Mouse (Mus musculus): ENCODE results near the gene Zfp114. TPM values are rescaled to one million over a fixed set of nuclear protein-coding genes. Genes with fewer than 3 reads are reported as not detected.

Gene Zfp114
- polyA plus RNA-seq, 1 experiment from 2014 or later = 5.6 TPM

DNA sequence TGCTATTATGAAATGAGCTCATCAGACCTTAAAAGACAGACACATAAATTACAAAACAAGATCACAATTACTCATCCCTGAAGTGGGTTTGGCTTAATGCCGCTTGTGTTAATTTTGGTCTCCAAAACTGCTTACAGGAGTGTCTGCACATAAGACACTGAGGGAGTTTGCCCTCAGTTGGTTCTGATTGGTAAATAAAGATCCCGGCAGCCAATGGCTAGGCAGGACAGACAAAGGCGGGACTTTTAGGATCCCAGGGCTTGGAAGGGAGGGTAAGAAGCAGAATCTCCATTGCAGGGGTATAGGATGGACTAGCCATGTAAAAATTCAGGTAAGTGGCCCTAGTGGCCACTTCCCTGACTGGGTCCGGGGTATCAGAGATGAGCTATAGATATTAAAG lies 22.1 kb downstream of the Zfp114 start:
- Histone ChIP-seq H3K27me3 (ENCODE audit: low read depth, poor library complexity, severe bottlenecking) (no peaks in the 10 kb centered on the region), H3K4me1 (no peaks in the 10 kb centered on the region), H3K9me3 (replicated peaks) (peaks cover 7% of the 10 kb centered on the region; the same call in 1 of the 2 replicates), H3K36me3 (peaks cover 86% of the 10 kb centered on the region), H3K4me3 (no peak overlapping the region), H3K27ac (no peak overlapping the region)
- WGBS = 95% methylated on average over 4 of the region's 4 CpGs
- no peak for DNase-seq (ENCODE audit: low spot score)

DNA sequence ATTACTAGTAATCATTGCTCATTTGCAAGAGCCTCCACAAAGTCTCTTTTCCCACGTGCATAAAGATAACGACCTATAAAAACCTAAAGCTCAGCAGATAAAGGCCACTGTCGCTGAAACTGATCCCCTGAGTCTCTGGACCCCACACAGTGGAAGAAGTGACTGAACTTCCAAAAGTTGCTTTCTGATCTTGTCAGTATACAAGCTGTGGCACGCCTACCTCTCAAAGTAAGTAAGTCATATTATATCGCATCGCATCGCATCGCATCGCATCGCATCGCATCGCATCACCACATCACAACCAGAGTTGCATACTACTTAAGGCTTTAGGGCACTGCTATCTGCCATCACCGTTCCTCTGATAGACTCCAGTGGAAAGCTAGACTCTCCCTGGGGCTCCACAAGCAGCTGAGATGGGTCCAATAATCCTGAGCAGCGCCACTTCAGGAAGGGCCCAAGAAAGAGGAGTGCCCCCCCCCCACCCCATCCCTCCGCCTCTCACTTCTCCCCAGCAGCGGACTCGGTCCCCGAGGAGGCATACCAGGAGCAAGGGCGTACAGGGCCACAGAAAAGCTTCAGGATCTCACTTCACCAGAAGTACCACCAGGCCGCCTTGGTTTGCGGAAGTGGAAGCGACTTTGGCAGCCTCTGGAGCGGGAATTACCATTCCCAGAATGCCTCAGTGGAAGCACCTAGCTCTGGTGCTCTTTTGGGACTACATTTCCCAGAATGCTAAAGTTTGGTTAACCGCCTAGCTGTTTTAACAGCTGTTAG lies 32.8 kb downstream of the Zfp114 start:
- Histone ChIP-seq H3K27ac (peak overlapping the region; percentile 93), H3K9me3 (replicated peaks) (no peaks in the 10 kb centered on the region), H3K4me3 (peak overlapping the region; percentile 72), H3K27me3 (ENCODE audit: low read depth, poor library complexity, severe bottlenecking) (no peaks in the 10 kb centered on the region), H3K36me3 (peaks cover 36% of the 10 kb centered on the region), H3K4me1 (peaks cover 5% of the 10 kb centered on the region)
- 17% methylated on average over 24 of the region's 24 CpGs for WGBS
- peak; percentile 77 for DNase-seq (ENCODE audit: low spot score)

DNA sequence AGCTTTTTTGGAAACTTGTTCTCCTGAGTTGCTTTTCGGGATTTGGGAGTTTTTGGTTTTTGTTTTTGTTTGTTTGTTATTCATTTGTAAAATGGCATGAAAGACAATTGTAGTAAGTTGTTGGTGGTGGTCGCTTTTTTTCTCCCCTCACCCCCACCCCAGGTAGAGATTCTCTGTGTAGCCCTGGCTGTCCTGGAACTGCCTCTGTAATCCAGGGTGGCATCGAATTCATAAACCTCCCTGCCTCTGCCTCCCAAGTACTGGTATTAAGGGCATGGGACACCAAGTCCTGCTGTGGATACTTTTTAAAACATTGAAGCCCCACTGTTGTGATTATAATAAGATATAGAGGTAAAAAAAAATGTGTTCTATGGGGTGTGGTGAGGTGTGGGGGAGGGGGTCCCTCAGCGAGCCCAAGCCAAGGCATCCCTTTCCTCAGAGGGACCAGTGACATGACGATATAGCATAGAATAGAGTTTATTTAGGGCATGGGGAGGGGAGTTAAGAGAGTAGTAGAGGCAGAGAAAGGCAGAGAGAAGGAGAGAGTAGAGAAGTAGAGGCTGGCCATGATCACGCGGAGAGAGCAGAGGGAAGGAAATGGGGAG lies 33.5 kb downstream of the Zfp114 start:
- Histone ChIP-seq H3K27me3 (ENCODE audit: low read depth, poor library complexity, severe bottlenecking) (no peaks in the 10 kb centered on the region), H3K4me1 (peaks cover 5% of the 10 kb centered on the region), H3K27ac (peak overlapping the region; percentile 93; the same call in 1 of the 2 replicates), H3K9me3 (replicated peaks) (no peaks in the 10 kb centered on the region), H3K4me3 (peak overlapping the region; percentile 72), H3K36me3 (peaks cover 29% of the 10 kb centered on the region)
- no peak for DNase-seq (ENCODE audit: low spot score)
- 60% methylated on average over 7 of the region's 7 CpGs for WGBS

- H3K27ac ChIP-seq = no peak overlapping the region
- DNase-seq (ENCODE audit: low spot score) = no peak
- WGBS = 82% methylated on average over 2 of the region's 2 CpGs
- H3K4me3 ChIP-seq = no peak overlapping the region
- H3K9me3 ChIP-seq (replicated peaks) = no peaks in the 10 kb centered on the region
- peaks cover 10% of the 10 kb centered on the region for H3K36me3 ChIP-seq
- peaks cover 5% of the 10 kb centered on the region for H3K4me1 ChIP-seq
- no peaks in the 10 kb centered on the region for H3K27me3 ChIP-seq (ENCODE audit: low read depth, poor library complexity, severe bottlenecking)
Measured at GRCm38 (mm10) chr7:24210296-24210695, 35.4 kb downstream of the Zfp114 start.

GRCm38 (mm10) chr7:24211343-24211742 lies 36.5 kb downstream of the Zfp114 start, which contains the start of gene Zfp111:
Gene Zfp111, minus strand, starts transcription at chr7:24211443.
- H3K4me3 ChIP-seq = no peak within 1 kb of the TSS
- H3K4me1 ChIP-seq = peaks cover 5% of the 10 kb centered on the region
- no peaks in the 10 kb centered on the region for H3K36me3 ChIP-seq
- H3K9me3 ChIP-seq (replicated peaks) = no peaks in the 10 kb centered on the region
- 83% methylated on average over 5 of the region's 5 CpGs for WGBS
- H3K27me3 ChIP-seq (ENCODE audit: low read depth, poor library complexity, severe bottlenecking) = no peaks in the 10 kb centered on the region
- H3K27ac ChIP-seq = no peak within 1 kb of the TSS
- DNase-seq (ENCODE audit: low spot score) = no peak

Other genes starting within 250 kb of the Zfp114 start
- gene Vmn1r179, start 248.1 kb upstream of the Zfp114 start, polyA plus RNA-seq (2016; fragmentation: Nextera tagmentation; extraction: Ambion mirVana) = not detected in 2 replicates
- not detected in 2 replicates for gene Vmn1r180, start 224.4 kb upstream of the Zfp114 start, polyA plus RNA-seq (2016; fragmentation: Nextera tagmentation; extraction: Ambion mirVana)
- gene Vmn1r181, start 200.4 kb upstream of the Zfp114 start, polyA plus RNA-seq (2016; fragmentation: Nextera tagmentation; extraction: Ambion mirVana) = not detected in 2 replicates
- gene V1rd19, start 173.4 kb upstream of the Zfp114 start, polyA plus RNA-seq (2016; fragmentation: Nextera tagmentation; extraction: Ambion mirVana) = not detected in 2 replicates
- not detected in 2 replicates for gene Vmn1r183, start 121.8 kb upstream of the Zfp114 start, polyA plus RNA-seq (2016; fragmentation: Nextera tagmentation; extraction: Ambion mirVana)
- gene Zfp180, start 93.1 kb upstream of the Zfp114 start, polyA plus RNA-seq (2016; fragmentation: Nextera tagmentation; extraction: Ambion mirVana) = 26.8 and 30.2 TPM in 2 replicates
- 2.5 and 4.3 TPM in 2 replicates for gene Zfp112, start 62.7 kb upstream of the Zfp114 start, polyA plus RNA-seq (2016; fragmentation: Nextera tagmentation; extraction: Ambion mirVana)
- 12.7 and 15.7 TPM in 2 replicates for gene Zfp235, start 40.9 kb upstream of the Zfp114 start, polyA plus RNA-seq (2016; fragmentation: Nextera tagmentation; extraction: Ambion mirVana)
- gene Zfp111, start 36.4 kb downstream of the Zfp114 start, polyA plus RNA-seq (2016; fragmentation: Nextera tagmentation; extraction: Ambion mirVana) = 9.9 and 11.5 TPM in 2 replicates
- gene Zfp109, start 62.5 kb downstream of the Zfp114 start, polyA plus RNA-seq (2016; fragmentation: Nextera tagmentation; extraction: Ambion mirVana) = 6.7 and 7.0 TPM in 2 replicates
- gene Zfp108, start 79.7 kb downstream of the Zfp114 start, polyA plus RNA-seq (2016; fragmentation: Nextera tagmentation; extraction: Ambion mirVana) = 2.6 and 3.2 TPM in 2 replicates
- 8.7 and 10.8 TPM in 2 replicates for gene Zfp93, start 95.4 kb downstream of the Zfp114 start, polyA plus RNA-seq (2016; fragmentation: Nextera tagmentation; extraction: Ambion mirVana)
- 41.4 and 54.7 TPM in 2 replicates for gene Zfp61, start 126.2 kb downstream of the Zfp114 start, polyA plus RNA-seq (2016; fragmentation: Nextera tagmentation; extraction: Ambion mirVana)
- 12.1 and 15.9 TPM in 2 replicates for gene Zfp94, start 141.6 kb downstream of the Zfp114 start, polyA plus RNA-seq (2016; fragmentation: Nextera tagmentation; extraction: Ambion mirVana)
- gene Tescl, start 158.9 kb downstream of the Zfp114 start, polyA plus RNA-seq (2016; fragmentation: Nextera tagmentation; extraction: Ambion mirVana) = not detected in 2 replicates
- gene Lypd5, start 174.1 kb downstream of the Zfp114 start, polyA plus RNA-seq (2016; fragmentation: Nextera tagmentation; extraction: Ambion mirVana) = not detected in 2 replicates
- 3.6 and 4.0 TPM in 2 replicates for gene Kcnn4, start 195.2 kb downstream of the Zfp114 start, polyA plus RNA-seq (2016; fragmentation: Nextera tagmentation; extraction: Ambion mirVana)
- 28.3 and 29.0 TPM in 2 replicates for gene Smg9, start 224.6 kb downstream of the Zfp114 start, polyA plus RNA-seq (2016; fragmentation: Nextera tagmentation; extraction: Ambion mirVana)

All from limb, embryonic 10.5 days (tissue).